Mouse (Mus musculus) CH12.LX (cell line): Measurements from ENCODE around the gene Cntrob.

Experiments
- CTCF ChIP-seq, 2 experiments: IDR thresholded peaks in 1 of 2; conservative IDR thresholded peaks in 1 of 2; 2 replicates each; pipeline ENCODE4 v1.5.1; 2011 to 2012; ENCODE audit warnings: low read depth in 2 of 2, low read length in 2 of 2, improper control_type of control experiment in 1 of 2, inconsistent platforms in 1 of 2, mild to moderate bottlenecking in 1 of 2, moderate library complexity in 1 of 2
- EP300 ChIP-seq: IDR thresholded peaks from 2 replicates; pipeline ENCODE4 v1.6.1; 2011; ENCODE audit warnings: low read length, improper control_type of control experiment
- MEF2A ChIP-seq: IDR thresholded peaks from 2 replicates; pipeline ENCODE4 v1.6.1; 2014; ENCODE audit warnings: low read depth, mild to moderate bottlenecking, inconsistent platforms, low read length, improper control_type of control experiment, borderline replicate concordance
- POLR2A ChIP-seq: IDR thresholded peaks from 2 replicates; pipeline ENCODE4 v1.6.1; 2011; ENCODE audit warnings: low read depth, mild to moderate bottlenecking, improper control_type of control experiment, low read length
- UBTF ChIP-seq: IDR thresholded peaks from 2 replicates; pipeline ENCODE4 v1.6.1; 2012; ENCODE audit warnings: low read depth, mild to moderate bottlenecking, inconsistent platforms, low read length, improper control_type of control experiment, moderate library complexity
- ZC3H11A ChIP-seq: IDR thresholded peaks from 2 replicates; pipeline ENCODE4 v1.6.1; 2012; ENCODE audit warnings: low read depth, mild to moderate bottlenecking, inconsistent platforms, low read length, improper control_type of control experiment
- ZNF384 ChIP-seq: IDR thresholded peaks from 2 replicates; pipeline ENCODE4 v1.6.1; 2012; ENCODE audit warnings: low read depth, low read length, improper control_type of control experiment, inconsistent platforms

DNA sequence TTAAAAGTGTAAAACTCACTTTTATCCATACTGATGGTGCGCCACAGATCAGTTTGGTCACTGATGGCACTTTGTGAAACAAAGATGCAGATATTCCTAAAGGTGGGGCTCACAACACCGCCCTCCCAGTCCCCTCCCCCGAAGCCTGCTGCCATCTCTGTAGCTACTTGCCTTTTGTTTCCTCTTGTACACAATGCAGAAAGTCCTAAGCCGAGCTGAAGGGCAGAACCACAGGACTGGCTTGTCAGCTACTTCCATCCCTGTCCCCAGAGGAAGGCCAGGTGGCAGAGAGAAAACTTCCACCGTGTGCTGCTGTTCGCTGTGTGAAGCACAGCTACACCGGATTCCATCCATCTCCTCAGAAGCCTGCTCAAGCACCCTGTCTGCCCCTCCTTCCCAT, 25.3 kb downstream of the Cntrob start:
- TF ChIP-seq EP300 (no peak), MEF2A (no peak), CTCF (conservative IDR thresholded peaks at IDR 0.05 in 1 of 2, IDR thresholded peaks at IDR 0.05 in 1 of 2; ENCODE audit: low read depth in 2 of 2, low read length in 2 of 2) (no peak), UBTF (no peak), POLR2A (no peak), ZC3H11A (no peak), ZNF384 (no peak)
